Mouse (Mus musculus) cerebellum, adult 11 months (tissue): Measurements from ENCODE around the gene Ccdc151.

Experiments
- DNase-seq: peaks from one replicate; pipeline ENCODE4 v3.0.0; 2022

Ccdc151 gene

GRCm38 (mm10) chr9:22002194-22003162, at the start of gene Ccdc151, which contains the start of gene Prkcsh:
Ccdc151 (minus strand) TSS chr9:22002634.
Prkcsh (plus strand) TSS chr9:22002806.
- peak; percentile 99 for DNase-seq

GRCm38 (mm10) chr9:22051958-22052254, 49.5 kb upstream of the Ccdc151 start, which contains the start of gene Elavl3:
Elavl3 (minus strand) TSS chr9:22052023.
- peak; percentile 89 for DNase-seq

GRCm38 (mm10) chr9:22051161-22051957, 48.9 kb upstream of the Ccdc151 start:
- peak; percentile 66 for DNase-seq

GRCm38 (mm10) chr9:22050351-22050889, 48.0 kb upstream of the Ccdc151 start:
- peak; percentile 89 for DNase-seq

- DNase-seq = peak; percentile 54
Measured at GRCm38 (mm10) chr9:22049721-22050270, 47.4 kb upstream of the Ccdc151 start.

GRCm38 (mm10) chr9:22049315-22049714, 46.9 kb upstream of the Ccdc151 start:
- peak; percentile 50 for DNase-seq

GRCm38 (mm10) chr9:22047329-22047728, 44.9 kb upstream of the Ccdc151 start:
- no peak for DNase-seq

GRCm38 (mm10) chr9:22041832-22042231, 39.4 kb upstream of the Ccdc151 start:
- DNase-seq = no peak

- DNase-seq = no peak
Measured at GRCm38 (mm10) chr9:22037826-22038225, 35.4 kb upstream of the Ccdc151 start.

- no peak for DNase-seq
Measured at GRCm38 (mm10) chr9:22035300-22036044, 33.0 kb upstream of the Ccdc151 start.

GRCm38 (mm10) chr9:22030386-22030785, 28.0 kb upstream of the Ccdc151 start:
- DNase-seq = no peak

- no peak for DNase-seq
Measured at GRCm38 (mm10) chr9:22028467-22028866, 26.0 kb upstream of the Ccdc151 start.

GRCm38 (mm10) chr9:22024592-22024991, 22.2 kb upstream of the Ccdc151 start:
- no peak for DNase-seq

- DNase-seq = no peak
Measured at GRCm38 (mm10) chr9:22017208-22017825, 14.9 kb upstream of the Ccdc151 start.

- no peak for DNase-seq
Measured at GRCm38 (mm10) chr9:22016245-22016644, 13.8 kb upstream of the Ccdc151 start.

- no peak for DNase-seq
Measured at GRCm38 (mm10) chr9:22012731-22013130, 10.3 kb upstream of the Ccdc151 start.

- no peak for DNase-seq
Measured at GRCm38 (mm10) chr9:22011055-22011454, 8.6 kb upstream of the Ccdc151 start.

GRCm38 (mm10) chr9:22004546-22004945, 2.1 kb upstream of the Ccdc151 start:
- DNase-seq = no peak

- DNase-seq = peak; percentile 42
Measured at GRCm38 (mm10) chr9:22003163-22003554, 725 bp upstream of the Ccdc151 start.

- no peak for DNase-seq
Measured at GRCm38 (mm10) chr9:22001633-22002032, 801 bp downstream of the Ccdc151 start.

GRCm38 (mm10) chr9:22000296-22000695, 2.1 kb downstream of the Ccdc151 start:
- DNase-seq = no peak
